Mouse (Mus musculus) retina, postnatal 7 days (tissue): ENCODE data around the gene Retnlb.
"Not testable (repeated sequence)": the region's sequence is repeated elsewhere in the genome, so short reads cannot be mapped to it uniquely, and the experiment has no call there.

Experiments
- DNase-seq: peaks from one replicate; pipeline ENCODE4 v3.0.0-alpha.2; 2012; ENCODE audit warnings: low read depth, low spot score

The Retnlb gene

DNA sequence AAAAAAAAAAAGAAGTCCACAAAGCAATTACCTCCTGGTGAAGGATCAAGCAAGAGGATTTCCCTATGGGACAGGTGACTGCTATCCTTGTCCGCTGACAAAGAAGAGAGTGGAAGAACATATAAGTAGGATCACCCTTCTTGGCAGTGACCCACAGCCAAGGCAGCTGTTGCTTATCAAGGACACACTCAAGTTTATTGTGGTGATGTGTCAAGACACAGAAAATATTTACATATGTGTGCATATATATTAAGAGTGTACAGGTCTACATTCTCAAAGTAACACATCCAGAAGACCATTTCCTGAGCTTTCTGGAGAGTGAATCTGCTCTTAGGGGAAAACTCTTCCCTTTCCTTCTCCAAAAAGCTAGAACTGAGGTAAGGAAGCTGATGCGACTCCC lies at the start of gene Retnlb:
Gene Retnlb (plus strand): TSS at position 162 of the 400 bp plus-strand sequence.
- DNase-seq, result no peak

DNA sequence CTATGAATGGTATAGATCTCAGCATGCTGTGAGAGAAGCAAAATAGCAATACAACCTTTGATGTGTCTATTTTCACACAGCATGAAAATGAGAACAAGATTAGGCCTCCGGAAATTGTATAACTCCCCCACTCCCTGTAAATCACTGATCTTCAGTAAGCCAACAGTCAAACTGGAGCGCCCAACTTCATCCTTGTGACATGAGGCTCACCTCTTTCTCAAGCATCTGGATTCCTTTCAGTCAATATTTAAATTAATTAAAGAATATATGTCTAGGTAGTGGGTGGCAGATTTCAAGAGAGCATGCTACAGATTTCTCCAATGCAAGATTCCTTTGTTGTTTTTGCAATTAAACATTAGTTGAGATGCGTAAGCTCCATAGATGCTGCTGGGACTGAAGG lies 47.5 kb upstream of the Retnlb start:
- no peak for DNase-seq

DNA sequence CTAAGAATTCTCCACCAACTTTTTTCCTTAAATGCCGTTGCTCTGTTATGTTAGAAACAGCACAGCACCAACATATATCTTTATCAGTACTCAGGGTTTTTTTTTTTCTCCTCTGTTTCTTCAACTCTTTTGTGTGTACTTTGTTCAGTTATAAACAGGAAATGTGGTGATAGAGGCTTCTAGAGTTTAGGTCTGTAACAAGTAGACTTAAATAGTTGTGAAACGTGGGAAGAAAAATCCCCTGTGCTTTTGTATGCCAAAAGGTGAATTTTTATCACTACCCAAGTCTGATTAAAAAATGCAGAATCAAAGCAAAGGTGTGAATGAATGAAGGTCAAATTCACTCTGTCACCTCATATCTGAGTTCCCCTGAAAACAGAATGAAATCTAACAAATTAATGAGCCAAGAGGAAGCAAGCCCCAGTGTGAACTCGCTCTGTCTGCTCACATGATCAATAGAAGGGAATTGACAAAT lies 44.6 kb upstream of the Retnlb start, which contains the start of gene Trat1:
Gene Trat1 (minus strand): TSS at position 51 of the 475 bp plus-strand sequence.
- DNase-seq, result no peak

DNA sequence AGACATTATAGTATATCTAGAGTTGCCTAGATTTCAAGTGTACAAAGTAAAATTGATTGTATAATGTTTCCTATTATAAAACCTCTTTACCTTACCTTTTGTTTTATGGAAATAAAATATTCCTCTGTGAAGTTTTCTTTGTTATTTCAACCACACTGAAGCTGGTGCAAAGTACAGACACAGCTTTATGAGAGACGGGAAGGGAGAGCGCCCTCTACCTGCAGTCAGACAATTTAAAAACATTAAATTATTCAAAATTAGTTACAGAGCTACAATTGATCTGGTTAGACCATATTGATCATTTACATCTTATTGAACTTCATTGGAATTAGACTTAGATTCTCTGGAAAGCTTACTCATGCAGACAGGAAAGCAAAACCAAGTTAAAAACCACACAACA lies 39.4 kb upstream of the Retnlb start:
- no peak for DNase-seq

DNA sequence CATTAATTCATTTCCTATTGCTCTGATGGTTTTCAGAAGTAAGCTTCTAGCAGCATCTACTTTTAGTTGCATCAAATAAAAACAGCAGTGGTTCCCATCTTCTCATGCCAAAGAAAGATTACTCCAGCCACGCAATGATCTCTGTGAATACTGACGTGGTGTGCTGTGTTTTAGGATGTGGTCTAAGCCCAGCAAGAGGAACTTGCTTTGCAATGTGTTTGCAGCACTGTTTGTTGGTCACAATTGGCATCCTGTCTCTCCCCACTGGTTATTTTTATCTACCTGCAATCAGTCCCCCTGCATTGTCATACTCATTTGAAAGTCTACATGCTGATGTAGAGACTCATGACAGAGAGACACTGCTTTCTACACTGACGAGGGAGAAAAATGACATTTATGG lies 30.4 kb upstream of the Retnlb start:
- DNase-seq, result no peak

DNA sequence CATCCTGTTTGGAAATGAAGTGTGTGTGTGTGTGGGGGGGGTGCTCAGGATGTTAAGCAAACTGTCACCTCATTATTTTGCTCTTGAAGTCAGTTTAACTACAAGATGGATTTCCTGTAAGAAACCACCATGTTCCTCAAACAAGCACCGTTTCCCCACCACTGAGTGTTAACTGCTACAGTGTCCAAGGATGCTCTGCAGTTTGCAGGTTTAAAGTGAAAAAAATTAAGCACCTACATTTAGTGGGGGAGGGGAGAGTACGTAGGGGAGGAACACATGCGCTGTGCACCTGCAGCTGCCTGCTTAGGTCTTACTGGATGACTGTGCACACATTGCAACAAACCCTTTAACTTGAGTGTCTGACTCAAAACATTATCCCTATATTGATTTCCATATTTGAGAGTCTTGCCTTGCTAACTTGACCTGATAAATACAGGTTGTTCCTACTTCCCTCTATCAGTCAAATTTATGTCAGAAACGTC lies 27.9 kb upstream of the Retnlb start:
- DNase-seq, result no peak

DNA sequence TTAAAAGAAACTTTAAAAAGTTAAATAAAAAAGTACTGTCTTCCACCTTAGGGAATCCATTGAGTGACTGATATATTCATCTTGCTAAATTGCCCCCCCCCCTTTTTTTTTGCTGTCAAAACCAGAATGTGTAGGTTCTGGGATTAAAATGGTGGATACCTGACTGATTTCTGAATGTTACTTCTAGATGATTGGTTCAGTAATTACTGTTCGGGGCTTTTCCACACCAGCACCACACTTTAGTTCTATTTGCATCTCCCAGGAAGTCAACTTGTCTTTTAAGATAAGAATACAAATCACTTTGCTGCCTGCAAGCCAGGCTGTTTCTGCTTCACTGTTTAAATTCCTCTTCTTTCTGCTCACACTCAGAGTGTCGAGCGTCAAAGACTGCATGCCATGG lies 18.4 kb upstream of the Retnlb start:
- DNase-seq, result no peak

DNA sequence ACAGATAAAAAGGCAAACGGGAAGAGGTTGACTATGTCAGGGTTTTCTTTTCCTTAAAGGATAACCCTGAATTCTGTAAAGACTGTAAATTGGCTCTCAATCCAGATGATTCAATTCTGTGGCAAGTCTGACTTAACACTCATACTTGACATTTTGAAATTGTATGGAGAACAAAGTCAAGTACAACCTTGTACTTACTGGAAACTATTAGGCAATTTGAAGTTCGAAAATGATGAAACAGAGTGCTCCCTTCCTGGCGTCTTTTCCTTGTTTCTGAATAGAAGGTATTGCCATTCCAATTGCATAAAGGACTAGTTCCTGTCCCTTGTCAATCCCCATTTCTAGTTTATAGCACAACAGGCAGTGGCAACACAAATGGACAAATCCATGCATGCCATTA lies 17.2 kb upstream of the Retnlb start:
- DNase-seq, result no peak

DNA sequence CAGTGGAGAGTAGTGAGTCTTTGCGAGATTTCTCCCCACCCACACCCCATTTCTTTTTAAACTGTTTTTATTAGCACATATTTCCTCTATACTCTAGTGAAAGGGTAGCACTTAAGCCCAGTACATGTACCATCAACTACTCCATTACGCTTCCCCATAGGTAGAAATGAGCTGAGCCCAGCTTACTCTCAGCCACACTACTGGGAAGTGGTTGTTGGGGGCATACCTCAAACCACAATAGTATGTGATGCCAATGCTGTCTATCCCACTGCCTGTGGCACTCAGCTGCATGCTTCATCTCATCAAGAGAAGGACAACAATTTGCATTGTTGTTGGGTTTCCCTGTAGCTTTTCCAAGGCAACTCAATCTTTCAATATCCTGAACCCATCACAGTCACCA lies 15.8 kb upstream of the Retnlb start:
- DNase-seq, result no peak

DNA sequence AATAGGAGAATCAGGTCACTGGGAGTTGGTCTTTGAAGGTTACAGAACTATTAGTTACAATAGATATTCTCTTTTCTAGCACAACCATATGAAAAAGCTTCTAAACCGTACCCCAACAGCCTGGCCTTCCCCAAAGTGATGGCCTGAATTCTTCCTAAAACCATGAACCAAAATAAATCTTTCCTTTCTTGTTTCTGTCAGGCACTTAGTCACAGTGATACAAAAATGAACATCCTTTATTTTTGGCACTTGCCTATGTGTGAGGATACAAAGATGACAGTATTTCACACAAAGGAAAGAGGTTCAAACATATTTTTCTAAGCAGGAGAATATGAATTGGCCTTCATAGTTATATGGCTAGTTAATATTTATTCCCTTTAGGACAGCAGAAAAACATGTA lies 11.2 kb upstream of the Retnlb start:
- no peak for DNase-seq

DNA sequence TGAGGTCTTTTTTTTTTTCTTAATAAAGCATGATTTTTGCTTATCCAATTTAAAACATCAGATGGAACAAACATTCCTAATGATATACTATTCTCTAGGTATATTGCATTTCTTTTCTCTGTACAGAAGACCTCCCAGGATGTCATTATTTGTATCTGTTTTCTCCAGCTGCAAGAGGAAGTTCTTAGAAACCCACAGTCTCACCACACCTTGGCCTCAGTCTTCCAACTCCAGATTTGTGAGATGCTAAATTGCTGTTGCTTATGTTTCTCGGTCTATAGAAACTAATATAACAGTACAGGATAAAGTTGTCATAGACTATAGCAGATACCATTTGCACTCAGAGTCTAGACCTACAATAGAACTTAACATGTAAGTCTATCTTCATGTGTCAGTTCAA lies 10.1 kb upstream of the Retnlb start:
- DNase-seq, result no peak

DNA sequence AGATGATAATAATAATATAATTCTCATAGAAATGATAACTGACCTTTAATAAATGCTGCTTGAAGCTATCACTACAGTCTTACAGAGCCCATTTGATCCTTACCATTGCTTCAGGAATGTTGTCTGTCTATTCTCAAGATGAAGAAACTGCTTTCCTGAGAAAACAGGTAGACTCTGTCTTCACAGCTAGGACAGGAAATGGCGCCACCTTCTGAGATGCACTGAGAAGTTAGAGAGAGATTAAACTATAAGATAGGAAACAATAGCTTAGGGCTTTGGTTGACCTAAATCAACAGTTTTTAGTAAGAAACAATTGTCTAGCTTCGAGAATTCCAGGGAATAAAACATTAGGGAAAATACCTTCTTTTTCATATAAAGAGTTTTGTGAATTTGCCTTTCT lies 7.3 kb upstream of the Retnlb start:
- DNase-seq, result no peak

DNA sequence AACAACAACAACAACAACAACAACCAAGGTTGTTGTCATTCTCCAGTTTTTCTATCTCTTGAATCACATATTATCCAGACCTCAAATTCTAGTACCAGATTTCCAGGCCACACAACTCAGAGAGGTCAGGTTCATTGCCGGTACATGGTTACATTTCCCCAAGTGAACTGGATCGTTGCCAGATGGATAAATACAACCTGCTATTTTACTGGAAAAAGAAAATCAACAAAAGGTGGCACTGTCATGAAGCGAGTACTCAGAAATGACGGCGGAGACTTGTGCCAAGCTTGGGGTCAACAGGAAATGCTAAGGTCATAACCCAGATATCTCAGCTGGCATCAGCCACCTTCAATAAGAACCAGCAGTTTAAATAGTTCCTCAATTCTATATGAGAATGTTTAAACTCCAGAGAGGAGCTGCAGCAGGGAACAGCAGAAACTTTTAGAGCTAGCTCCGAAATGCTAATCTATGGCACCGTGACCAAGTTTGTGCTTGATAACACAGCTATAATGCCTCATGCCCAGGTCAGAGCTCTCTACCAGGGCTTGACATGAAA lies 4.7 kb upstream of the Retnlb start:
- DNase-seq, result no peak

DNA sequence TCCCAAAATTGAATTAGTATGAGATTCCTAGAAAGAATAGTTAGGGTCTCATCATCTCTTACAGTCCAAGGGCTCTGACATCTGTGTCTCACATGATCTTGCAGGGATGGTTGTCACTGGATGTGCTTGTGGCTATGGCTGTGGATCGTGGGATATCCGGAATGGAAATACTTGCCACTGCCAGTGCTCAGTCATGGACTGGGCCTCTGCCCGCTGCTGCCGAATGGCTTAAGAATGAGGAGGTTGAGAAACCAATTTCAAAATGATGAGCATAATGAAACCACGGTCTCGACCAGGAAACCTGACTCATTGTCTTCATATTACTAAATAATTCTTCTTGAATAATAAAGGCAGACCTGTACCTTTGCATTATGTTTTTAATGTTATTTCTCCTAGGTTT lies 1.9 kb downstream of the Retnlb start:
- no peak for DNase-seq

DNA sequence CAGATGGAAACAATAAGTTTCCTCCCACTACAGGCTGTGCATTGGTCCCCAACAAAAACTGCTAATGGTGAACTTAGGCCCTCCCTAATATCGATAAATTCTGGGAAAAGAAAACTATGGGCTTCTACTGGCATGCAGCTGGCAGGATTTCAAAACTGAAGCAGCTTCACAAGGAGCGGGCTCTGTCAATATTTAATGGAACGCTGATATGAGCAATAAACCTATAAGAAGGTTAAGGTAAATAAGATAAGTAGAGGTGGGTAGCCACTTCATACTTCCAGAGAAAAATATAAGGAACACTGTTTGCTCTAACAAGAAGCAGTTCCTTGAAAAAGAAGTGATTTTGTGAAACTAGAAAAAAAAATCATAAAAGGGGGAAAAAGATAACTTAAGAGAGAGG lies 9.8 kb downstream of the Retnlb start:
- no peak for DNase-seq

DNA sequence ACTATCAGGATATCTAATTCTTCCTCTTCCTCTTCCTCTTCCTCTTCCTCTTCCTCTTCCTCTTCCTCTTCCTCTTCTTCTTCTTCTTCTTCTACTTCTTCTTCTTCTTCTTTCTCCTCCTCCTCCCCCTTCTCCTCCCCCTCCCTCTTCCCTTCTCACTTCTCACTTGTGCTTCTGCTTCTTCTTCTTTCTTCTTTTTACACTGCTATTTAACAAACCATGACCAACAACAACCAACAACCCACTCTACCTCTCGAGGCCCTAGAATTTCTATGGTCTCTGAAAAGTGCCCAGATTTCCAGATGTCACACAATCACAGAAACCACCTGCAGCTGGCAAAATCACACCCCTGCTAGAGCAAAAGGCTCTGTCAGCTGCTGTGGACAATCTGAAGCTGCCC lies 11.0 kb downstream of the Retnlb start:
- no peak for DNase-seq

DNA sequence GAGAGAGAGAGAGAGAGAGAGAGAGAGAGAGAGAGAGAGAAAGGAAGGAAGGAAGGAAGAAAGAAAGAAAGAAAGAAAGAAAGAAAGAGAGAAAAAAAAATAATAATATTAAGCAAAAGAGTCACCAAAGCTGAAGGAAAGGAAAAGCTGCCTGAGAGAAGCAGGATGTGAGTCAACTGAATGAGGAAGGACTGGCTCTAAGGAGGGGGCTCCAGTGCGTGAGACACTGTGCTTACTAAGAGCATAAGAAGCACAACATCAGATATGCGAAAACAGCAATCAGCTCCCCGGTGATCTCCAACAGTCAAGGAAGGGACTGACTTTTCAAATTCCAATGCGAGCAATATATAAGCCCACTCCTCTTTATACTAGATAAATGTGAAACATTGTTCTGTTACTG lies 12.4 kb downstream of the Retnlb start:
- DNase-seq, result no peak

DNA sequence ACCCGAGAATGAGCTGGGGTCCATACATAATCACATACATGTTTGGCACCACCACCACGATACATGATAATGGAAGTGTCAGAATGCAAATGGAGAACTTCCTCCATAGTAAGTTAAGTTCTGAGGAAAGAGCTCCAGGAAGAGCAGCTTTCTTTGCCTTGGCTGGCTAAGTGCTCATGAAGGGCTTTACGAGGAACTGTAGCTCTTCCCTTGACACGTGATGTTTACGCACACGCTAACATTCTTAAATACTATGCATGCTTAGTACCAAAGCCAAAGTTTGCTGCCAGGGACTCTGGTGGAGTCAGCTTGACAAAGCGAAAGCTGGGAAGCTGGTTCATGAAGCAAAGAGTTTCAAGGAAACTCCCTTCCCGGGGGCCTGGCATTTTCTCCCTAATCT lies 15.4 kb downstream of the Retnlb start:
- no peak for DNase-seq

DNA sequence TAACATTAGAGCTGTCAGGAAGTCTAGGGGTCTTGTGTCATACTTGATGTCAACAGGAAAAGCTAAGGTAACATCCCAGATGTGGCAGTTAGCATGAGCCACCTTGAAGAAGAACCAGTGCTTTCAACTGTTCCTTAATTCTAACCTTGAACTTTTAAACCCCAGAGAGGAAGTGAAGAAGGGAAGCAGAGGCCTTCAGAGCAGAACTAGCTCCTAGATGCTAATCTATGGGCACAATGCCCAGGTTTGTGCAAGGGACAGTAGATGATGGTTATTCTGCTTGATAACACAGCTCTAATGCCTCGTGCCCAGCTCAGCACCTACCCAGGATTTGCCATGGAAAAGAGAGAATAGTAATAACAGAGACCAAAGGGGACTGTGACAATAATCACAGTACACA lies 17.0 kb downstream of the Retnlb start:
- not testable (repeated sequence) for DNase-seq

DNA sequence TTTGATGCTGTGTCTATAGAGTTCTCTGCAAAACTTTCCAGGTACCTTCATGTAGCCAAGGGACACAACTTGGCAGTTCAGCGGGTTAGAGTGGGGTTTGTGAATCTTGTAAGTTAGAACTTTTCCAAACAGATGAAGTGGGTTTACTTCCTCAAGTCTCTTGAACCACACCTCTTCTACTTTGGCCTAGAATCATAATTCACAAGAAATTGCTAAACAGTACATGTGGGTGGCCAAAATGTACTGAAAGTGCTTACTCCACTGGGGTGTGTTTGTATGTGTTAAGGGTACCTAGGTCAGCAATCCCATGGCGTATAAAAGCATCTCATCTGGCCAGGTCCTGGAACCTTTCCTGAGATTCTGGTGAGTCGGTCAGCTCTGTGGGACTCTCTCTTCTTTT lies 25.6 kb downstream of the Retnlb start, which contains the start of gene Retnla:
Gene Retnla (plus strand): TSS at position 286 of the 400 bp plus-strand sequence.
- no peak for DNase-seq

DNA sequence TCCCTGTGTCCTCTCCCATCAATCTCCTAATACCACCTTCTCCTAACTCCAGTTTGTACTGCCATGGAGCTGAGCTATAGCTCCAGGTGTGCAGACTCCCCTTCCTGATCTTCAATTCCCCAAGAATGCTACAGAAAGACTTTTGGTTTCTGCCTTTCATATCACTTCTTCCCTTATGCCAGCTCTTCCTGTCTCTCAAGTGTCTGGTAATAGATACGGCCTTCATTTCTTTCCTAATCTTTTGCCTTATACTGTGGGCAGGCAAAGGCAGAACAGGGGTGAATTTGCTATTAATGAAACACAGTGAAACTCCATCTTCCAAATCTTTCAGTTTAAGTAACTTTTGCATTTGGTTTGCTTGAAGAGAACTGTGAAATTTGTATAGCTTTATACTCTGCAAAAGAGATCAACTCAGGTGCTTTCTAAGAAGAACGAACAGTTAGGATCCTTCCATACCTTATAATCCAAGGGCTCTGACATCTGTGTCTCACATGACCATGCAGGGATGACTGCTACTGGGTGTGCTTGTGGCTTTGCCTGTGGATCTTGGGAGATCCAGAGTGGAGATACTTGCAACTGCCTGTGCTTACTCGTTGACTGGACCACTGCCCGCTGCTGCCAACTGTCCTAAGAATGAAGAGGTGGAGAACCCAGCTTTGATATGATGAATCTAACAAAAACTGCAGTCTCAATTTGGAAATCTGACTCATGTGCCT lies 27.2 kb downstream of the Retnlb start:
- DNase-seq, result no peak

DNA sequence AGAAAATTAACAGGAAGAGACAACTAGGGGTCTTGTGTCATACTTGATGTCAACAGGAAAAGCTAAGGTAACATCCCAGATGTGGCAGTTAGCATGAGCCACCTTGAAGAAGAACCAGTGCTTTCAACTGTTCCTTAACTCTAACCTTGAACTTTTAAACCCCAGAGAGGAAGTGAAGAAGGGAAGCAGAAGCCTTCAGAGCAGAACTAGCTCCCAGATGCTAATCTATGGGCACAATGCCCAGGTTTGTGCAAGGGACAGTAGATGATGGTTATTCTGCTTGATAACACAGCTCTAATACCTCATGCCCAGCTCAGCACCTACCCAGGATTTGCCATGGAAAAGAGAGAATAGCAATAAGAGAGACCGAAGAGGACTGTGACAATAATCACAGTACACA lies 48.3 kb downstream of the Retnlb start:
- DNase-seq, result not testable (repeated sequence)

DNA sequence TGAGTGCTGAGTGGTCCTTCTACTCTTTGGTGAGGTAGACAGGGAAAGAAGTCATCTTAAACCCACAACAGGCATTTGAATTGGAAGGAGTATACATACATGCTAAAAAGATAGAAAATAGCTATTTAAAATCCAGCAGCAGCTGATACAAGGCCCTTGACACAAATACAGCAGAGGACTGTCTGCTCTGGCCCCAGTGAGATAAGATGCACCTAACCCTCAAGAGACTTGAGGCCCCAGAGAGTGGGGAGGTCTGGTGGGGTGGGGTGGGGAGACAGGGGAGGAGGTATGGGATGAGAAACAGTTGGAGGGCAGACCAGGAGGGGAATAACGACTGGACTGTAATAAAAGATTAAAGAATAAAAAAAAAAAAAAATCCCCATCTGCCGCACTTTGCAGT lies 51.0 kb downstream of the Retnlb start:
- no peak for DNase-seq
